Mouse (Mus musculus) cerebellum, adult 11-12 months (tissue): ENCODE measurements around the gene Tmem19.

ENCODE experiments used
- DNase-seq: peaks from one replicate; pipeline ENCODE4 v3.0.0; 2022

Tmem19 gene

DNA sequence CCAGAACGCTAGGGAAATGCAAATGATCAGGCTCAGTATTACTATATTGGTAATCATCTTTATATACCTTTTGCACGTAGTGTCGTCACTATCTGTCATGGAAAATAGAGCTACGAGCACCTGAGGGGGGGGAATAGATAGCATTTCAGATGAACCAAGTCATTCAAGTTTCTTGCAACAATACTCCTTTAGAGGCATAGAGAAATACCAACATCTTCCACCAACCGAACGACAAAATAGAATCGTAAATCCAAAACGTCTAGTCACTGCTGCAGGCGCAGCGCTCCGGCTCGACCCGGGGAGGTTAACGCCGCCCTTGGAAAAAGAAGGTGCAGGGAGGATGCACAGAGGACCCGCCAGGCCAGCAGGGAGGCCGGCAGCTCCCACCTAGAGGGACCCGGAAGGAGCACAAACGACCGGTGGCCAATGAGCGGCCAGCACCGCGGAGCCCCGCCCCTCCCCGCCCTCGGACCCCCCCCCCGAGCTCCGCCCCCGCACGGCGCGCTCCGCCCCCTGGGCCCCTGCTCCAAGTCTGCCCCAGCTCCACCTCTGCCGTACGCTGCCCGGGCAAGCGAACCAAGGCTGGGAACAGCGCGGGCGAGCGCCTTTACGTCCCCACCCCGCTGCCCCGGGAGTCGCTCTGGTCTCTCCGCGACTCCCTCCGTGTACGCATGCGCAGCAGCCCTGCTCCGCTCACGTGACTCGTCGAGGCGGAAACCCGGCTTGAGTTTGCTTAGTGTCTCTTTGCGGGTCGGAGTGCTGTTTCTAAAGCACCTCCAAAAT, at the start of gene Tmem19:
TSS of gene Tmem19 (minus strand) at position 662 of the 783 bp plus-strand sequence.
- DNase-seq = peak; percentile 99

GRCm38 (mm10) chr10:115406393-115406792, 44.1 kb upstream of the Tmem19 start:
- DNase-seq = peak; percentile 16

DNA sequence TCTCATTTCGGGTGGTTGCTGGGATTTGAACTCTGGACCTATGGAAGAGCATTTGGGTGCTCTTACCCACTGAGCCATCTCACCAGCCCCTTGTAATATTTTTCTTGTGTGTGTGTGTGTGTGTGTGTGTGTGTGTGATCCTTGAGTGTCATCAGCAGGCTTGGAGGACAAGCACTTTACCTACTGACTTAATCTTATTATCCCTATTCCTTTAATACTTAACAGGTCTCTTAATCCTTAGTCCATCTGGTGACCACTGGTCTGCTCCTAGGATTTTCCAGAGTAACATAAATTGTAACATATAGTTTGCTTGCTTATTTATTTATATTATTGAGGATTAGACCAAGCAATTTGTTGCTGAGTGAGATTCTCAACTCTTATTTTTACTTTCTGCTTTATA, 29.6 kb upstream of the Tmem19 start:
- DNase-seq = no peak

DNA sequence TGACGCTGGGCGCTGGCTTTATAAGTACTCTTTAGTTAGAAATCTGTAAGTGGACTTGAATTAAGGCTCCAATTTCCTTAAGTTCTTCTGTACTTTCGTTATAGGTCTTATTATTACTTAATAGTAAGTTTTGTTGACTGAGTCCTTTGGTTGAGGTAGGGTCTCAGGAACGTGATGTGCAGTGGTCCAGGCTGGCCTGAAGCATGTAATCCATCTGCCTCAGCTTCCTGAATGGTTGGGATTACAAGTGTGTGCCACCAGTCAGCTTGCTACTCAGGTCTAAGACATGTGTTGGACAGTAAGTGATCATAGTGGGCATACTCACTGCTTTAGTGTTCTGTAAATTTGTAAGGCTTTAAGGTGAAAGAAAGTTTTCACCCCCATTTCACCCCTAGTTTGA, 28.8 kb upstream of the Tmem19 start:
- no peak for DNase-seq

GRCm38 (mm10) chr10:115387891-115388290, 25.6 kb upstream of the Tmem19 start:
- no peak for DNase-seq

GRCm38 (mm10) chr10:115385018-115386002, 23.0 kb upstream of the Tmem19 start:
- peak; percentile 74 for DNase-seq

GRCm38 (mm10) chr10:115384221-115385017, 22.1 kb upstream of the Tmem19 start, which contains the start of the genes Thap2 and Zfc3h1:
Gene Thap2 (minus strand): TSS chr10:115384443.
Gene Zfc3h1 (plus strand): TSS chr10:115384959.
- peak; percentile 99 for DNase-seq

- DNase-seq = no peak
Measured at GRCm38 (mm10) chr10:115383644-115384220, 21.4 kb upstream of the Tmem19 start.

DNA sequence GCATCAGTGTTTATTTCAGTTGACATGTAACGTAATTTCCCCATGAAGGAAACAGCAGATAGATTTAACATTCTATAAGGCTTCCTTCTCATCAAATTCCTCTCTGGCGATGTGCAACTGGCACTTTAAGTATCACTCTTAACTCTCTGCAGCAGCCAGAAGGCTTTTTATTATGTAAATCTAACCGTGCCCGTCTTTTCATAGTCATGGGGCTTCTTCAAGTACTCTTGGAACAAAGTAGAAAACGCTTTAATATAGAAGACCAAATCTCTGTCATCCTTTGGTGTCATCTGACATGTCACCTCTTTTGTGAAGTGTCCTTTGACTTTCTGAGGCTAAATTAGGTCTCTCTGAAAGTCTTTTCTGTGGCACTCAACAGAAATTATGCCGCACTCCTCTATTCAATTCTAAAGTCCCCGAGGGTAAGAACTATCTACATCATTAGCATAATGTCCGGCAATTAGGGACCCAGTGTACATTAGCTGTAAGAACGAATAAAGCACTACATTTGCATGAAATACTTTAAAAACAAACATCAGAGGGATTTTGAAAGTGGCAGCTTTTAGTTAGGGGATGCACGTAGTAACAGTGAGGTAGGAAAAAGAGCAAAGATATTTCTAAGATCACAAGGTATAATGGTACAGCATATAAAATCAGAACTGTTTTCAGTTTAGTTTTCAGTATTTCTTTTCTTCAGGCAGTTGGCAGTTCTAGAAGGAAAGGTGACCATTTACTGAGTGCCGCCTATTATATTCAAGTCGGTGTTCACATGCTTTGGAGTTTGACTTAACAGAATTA, 20.7 kb upstream of the Tmem19 start:
- no peak for DNase-seq

GRCm38 (mm10) chr10:115381506-115382084, 19.3 kb upstream of the Tmem19 start:
- no peak for DNase-seq

DNA sequence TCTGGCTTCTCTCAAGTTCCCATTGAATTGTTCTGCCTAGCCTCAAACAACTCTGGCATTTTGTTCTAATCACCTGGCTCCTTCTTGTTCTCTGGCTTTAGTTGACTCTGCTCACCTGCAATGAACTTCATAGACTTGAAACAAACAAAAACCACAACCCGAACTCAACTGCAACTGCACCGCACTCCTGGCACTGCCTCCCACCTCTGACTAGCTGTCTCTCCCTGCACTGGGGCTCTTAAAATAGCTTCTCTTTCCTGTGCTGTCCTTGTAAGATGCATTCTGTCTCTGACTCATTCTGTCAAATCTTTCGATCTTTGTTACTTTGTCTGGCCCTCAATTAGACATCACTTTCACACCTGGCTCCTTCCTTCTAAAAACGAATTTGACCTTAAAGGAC, 850 bp upstream of the Tmem19 start:
- no peak for DNase-seq

DNA sequence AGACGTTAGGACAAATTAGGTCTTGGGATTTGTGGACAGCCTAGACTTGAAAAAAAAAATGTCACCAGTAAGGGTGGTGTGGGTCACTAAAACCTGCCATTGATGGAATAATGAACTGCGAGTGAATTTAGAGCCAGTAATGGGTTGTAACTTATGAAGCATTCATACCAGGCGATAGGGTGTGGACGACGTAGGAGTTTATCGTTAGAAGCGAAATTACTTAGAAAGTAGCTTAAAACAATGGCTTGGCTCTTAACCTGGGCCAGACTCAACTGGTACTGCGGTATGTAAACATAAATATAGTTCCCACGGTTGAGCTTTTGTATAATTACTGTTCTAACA, 293 bp upstream of the Tmem19 start:
- DNase-seq = no peak

GRCm38 (mm10) chr10:115359066-115359465, 3.2 kb downstream of the Tmem19 start:
- no peak for DNase-seq

DNA sequence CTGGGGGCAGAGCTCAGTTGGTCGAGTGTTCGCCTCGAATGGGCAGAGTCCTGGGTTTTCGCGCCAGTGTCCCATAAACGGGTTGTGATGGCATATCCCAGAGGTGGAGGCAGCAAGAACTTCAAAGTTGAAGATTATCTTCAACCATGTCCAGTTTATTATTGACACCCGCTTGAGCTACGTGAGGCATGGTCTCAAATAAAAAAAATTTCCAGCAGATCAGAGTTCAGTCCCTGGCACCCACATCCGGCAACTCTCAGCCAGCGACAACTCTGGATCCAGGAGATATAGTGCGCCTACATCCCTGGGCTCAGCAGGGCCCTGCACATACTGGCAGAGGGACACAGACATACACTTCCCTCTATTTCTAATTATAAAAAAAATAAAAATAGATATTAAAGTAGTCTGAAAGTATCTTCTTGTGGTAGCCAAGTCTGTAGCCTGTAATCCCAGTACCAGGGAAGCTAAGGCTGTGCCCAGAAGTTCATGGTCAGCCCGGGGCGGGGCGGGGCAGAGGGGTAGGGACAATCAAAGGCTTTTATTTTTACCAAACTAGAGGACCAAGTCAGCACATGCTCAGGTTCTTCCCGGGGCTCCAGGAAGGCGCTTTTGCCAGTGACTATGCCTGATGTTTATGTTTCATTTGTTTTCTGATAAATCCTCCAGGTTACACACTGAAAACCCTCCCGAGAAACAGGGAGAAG, 3.9 kb downstream of the Tmem19 start:
- DNase-seq = no peak

DNA sequence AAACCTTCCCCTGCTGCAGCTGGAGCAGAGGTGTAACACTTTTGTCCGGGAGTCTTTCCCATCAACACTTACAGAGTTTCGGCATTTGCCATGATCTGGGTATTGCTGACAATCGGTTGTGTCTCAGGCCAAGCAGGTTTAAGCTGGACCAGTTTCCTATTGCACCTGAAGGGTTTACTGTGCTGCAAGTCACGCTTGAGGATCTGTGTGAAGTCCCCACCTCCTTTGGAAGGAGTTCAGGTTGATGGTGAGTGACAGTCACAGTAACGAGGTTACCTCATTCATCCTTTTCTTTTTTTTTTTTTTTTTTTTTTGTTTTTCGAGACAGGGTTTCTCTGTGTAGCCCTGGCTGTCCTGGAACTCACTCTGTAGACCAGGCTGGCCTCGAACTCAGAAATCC, 6.2 kb downstream of the Tmem19 start:
- no peak for DNase-seq

- no peak for DNase-seq
Measured at GRCm38 (mm10) chr10:115355016-115355415, 7.3 kb downstream of the Tmem19 start.

- DNase-seq = no peak
Measured at GRCm38 (mm10) chr10:115354553-115354952, 7.7 kb downstream of the Tmem19 start.

- DNase-seq = no peak
Measured at GRCm38 (mm10) chr10:115350810-115351397, 11.4 kb downstream of the Tmem19 start.

DNA sequence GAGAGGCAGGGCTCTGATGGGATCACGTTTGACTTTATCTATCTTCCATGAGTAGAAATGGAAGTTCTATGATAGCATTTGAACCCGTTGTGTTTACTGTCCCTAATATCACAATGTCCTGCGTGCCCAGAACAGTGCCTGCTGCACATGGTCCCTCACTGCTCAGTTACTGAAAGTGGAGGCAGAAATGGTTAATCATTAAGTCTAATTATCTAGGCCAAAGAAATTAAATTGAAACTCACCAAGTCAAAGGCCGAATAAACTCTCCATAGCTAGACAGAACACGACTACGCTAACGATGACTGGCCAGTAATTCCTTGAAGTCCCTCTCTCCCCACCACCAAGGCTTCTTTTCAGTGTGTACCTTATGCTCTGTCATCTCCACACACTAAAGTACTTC, 12.8 kb downstream of the Tmem19 start:
- no peak for DNase-seq

DNA sequence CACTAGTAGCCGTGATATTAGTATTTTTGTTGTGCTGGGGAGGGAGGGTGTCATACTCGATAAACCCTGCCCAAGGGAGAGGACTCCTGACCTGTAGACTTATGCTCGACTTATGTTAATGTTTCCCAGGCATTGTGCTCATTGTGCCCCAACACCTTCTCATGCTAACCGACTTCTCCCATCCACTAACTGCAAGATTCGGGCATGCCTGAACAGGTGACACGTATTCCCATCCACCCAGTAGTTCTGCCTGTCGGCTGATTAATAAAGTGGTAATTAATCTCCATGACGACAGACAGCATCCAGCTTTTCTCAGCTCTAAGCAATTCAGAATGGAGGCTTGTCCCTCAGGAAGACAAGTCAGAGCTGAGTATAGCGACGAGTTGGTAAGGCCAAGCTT, 13.3 kb downstream of the Tmem19 start:
- no peak for DNase-seq
